Mouse (Mus musculus) lung, postnatal 0 days (tissue): Measurements from ENCODE around the gene Rac2. TPM values are rescaled to one million over a fixed set of nuclear protein-coding genes. Genes with fewer than 3 reads are reported as not detected.

Source experiments
- ATAC-seq: fragments of 200-750 bp; cut with Nextera tagmentation; 2 replicates; pipeline ENCODE4 v1.8.0; 2017; ENCODE audit warnings: moderate library complexity
- DNase-seq: peaks from one replicate; pipeline ENCODE4 v3.0.0-alpha.2; 2016; ENCODE audit warnings: low spot score
- H3K27ac ChIP-seq: fragments of 300-500 bp; sonication (generic); 2 replicates; pipeline ENCODE4 v1.5.1; 2014; ENCODE audit warnings: antibody characterized with exemption, mild to moderate bottlenecking, low read length, mixed read lengths
- H3K27me3 ChIP-seq: fragments of 300-500 bp; sonication (generic); replicated peaks from 2 replicates; pipeline ENCODE4 v1.6.1; 2014; ENCODE audit warnings: low read length, mixed read lengths; ENCODE audit not compliant: insufficient read depth
- H3K36me3 ChIP-seq: fragments of 300-500 bp; sonication (generic); 2 replicates; pipeline ENCODE4 v1.6.1; 2014; ENCODE audit warnings: low read length, mixed read lengths; ENCODE audit not compliant: insufficient read depth
- H3K4me1 ChIP-seq: fragments of 300-500 bp; sonication (generic); 2 replicates; pipeline ENCODE4 v1.6.1; 2014; ENCODE audit warnings: antibody characterized with exemption, low read depth, low read length, mixed read lengths; ENCODE audit not compliant: insufficient read depth
- H3K4me2 ChIP-seq: fragments of 300-500 bp; sonication (generic); replicated peaks from 2 replicates; pipeline ENCODE4 v1.6.1; 2014; ENCODE audit warnings: low read depth, mild to moderate bottlenecking, low read length, moderate library complexity, mixed read lengths
- H3K4me3 ChIP-seq: fragments of 300-500 bp; sonication (generic); 2 replicates; pipeline ENCODE4 v1.5.1; 2014; ENCODE audit warnings: low read depth, low read length
- H3K9ac ChIP-seq: fragments of 300-500 bp; sonication (generic); replicated peaks from 2 replicates; pipeline ENCODE4 v1.6.1; 2014; ENCODE audit warnings: low read depth, mild to moderate bottlenecking
- H3K9me3 ChIP-seq: fragments of 300-500 bp; sonication (generic); 2 replicates; pipeline ENCODE4 v1.6.1; 2016; ENCODE audit warnings: low read length, mixed read lengths
- CTCF ChIP-seq: IDR thresholded peaks from 2 replicates; pipeline ENCODE4 v1.5.1; 2016; ENCODE audit warnings: antibody characterized with exemption, mild to moderate bottlenecking
- EP300 ChIP-seq: IDR thresholded peaks from 2 replicates; pipeline ENCODE4 v1.6.1; 2016; ENCODE audit warnings: antibody characterized with exemption, mild to moderate bottlenecking, control low read depth
- WGBS: fragments of 180-500 bp; shearing (Covaris S2); extraction: QIAGEN DNeasy Blood & Tissue Kit; methylation state at CpG from one replicate; pipeline ENCODE4 v1.1.7; 2014; 5-methylcytosine and 5-hydroxymethylcytosine counted together
- polyA plus RNA-seq: library from polyadenylated mRNA; unstranded; fragments of >200 nt; fragmentation: Nextera tagmentation; extraction: Ambion mirVana; gene quantifications from 2 replicates; pipeline ENCODE4 v1.2.1, GENCODE M21; 2015

The Rac2 gene
- polyA plus RNA-seq, 1 experiment from 2014 or later = 29.7 TPM

- Histone ChIP-seq H3K4me3 (no peak overlapping the region), H3K4me2 (no peak overlapping the region), H3K4me1 (no peaks in the 10 kb centered on the region), H3K9ac (no peak overlapping the region), H3K27ac (no peak overlapping the region), H3K36me3 (no peaks in the 10 kb centered on the region), H3K27me3 (no peaks in the 10 kb centered on the region), H3K9me3 (no peaks in the 10 kb centered on the region)
- WGBS = 55% methylated on average over 6 of the region's 6 CpGs
- DNase-seq (no peak), ATAC-seq (no peak)
- TF ChIP-seq CTCF = no peak
- TF ChIP-seq EP300 = no peak
Observed at GRCm38 (mm10) chr15:78521892-78522291, 50.7 kb downstream of the Rac2 start.

DNA sequence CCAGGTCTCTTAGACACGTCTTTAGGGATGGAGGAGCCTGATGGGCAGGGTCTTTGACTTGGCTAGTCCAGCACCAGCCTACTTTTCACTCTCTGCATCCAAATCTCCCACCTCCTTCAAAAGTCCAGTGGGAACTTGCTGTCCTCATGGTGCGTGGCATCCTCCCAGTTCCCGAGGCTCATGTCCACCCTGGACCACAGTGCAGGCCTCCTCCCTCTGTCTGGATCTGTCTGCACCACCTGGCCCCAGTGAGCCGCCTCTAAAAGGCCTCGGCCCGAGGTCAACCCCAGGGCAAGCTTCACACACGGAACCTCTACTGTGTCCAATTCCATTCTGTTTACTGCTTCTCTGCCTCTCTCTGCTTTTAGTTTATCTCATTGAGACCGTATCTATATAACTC is 51.3 kb downstream of the Rac2 start:
- H3K27ac ChIP-seq = no peak overlapping the region
- DNase-seq (no peak), ATAC-seq (no peak)
- H3K4me1 ChIP-seq = no peaks in the 10 kb centered on the region
- H3K36me3 ChIP-seq = no peaks in the 10 kb centered on the region
- H3K27me3 ChIP-seq = no peaks in the 10 kb centered on the region
- H3K4me2 ChIP-seq = no peak overlapping the region
- H3K9me3 ChIP-seq = no peaks in the 10 kb centered on the region
- H3K4me3 ChIP-seq = no peak overlapping the region
- 72% methylated on average over 8 of the region's 8 CpGs for WGBS
- H3K9ac ChIP-seq = no peak overlapping the region
- TF ChIP-seq CTCF = no peak
- no peak for TF ChIP-seq EP300

- Histone ChIP-seq H3K4me1 (no peaks in the 10 kb centered on the region), H3K4me3 (no peak overlapping the region), H3K27me3 (no peaks in the 10 kb centered on the region), H3K4me2 (no peak overlapping the region), H3K9ac (no peak overlapping the region), H3K9me3 (no peaks in the 10 kb centered on the region), H3K27ac (no peak overlapping the region), H3K36me3 (no peaks in the 10 kb centered on the region)
- DNase-seq = peak; percentile 31
- WGBS = 61% methylated on average over 13 of the region's 13 CpGs
- peak; percentile 55 for ATAC-seq
- TF ChIP-seq CTCF (no peak), EP300 (no peak)
Observed at GRCm38 (mm10) chr15:78520112-78520715, 52.4 kb downstream of the Rac2 start.

DNA sequence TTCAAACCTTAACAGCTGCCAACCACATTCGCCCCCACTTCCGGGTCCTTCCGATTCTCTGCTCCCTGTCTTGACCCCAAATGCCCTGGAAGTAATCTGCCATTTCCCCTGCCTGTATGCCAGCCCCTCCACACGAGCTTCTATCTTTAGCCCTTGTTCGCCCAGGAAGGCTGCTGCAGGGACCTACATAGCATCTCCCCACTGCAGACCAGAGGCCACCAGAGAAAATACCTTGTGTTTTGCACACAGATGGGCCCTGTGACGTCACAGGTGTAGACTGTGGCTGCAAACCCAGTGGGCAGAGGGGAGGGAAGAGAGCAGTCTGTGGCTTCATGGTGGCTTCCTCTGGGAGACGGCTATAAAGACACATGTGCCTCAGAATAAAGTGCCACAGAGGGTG is 54.4 kb downstream of the Rac2 start:
- Histone ChIP-seq H3K4me1 (no peaks in the 10 kb centered on the region), H3K27me3 (no peaks in the 10 kb centered on the region), H3K36me3 (no peaks in the 10 kb centered on the region), H3K9me3 (no peaks in the 10 kb centered on the region), H3K4me3 (no peak overlapping the region), H3K4me2 (no peak overlapping the region), H3K27ac (no peak overlapping the region), H3K9ac (no peak overlapping the region)
- TF ChIP-seq CTCF = no peak
- no peak for TF ChIP-seq EP300
- no peak for DNase-seq
- no peak for ATAC-seq
- 46% methylated on average over 7 of the region's 7 CpGs for WGBS

- 77% methylated on average over 6 of the region's 6 CpGs for WGBS
- no peak for TF ChIP-seq EP300
- no peak for TF ChIP-seq CTCF
- no peak overlapping the region for H3K27ac ChIP-seq
Observed at GRCm38 (mm10) chr15:78515759-78516158, 56.8 kb downstream of the Rac2 start.

GRCm38 (mm10) chr15:78514393-78515146 is 58.0 kb downstream of the Rac2 start:
- H3K27ac ChIP-seq = no peak overlapping the region

More at GRCm38 (mm10) chr15:78515759-78516158, 56.8 kb downstream of the Rac2 start:
- H3K9me3 ChIP-seq = no peaks in the 10 kb centered on the region
- no peak overlapping the region for H3K9ac ChIP-seq
- ATAC-seq = no peak
- H3K27me3 ChIP-seq = no peaks in the 10 kb centered on the region
- no peak overlapping the region for H3K4me2 ChIP-seq
- DNase-seq = peak; percentile 27
- no peaks in the 10 kb centered on the region for H3K36me3 ChIP-seq
- H3K4me3 ChIP-seq = no peak overlapping the region
- no peaks in the 10 kb centered on the region for H3K4me1 ChIP-seq

More at GRCm38 (mm10) chr15:78514393-78515146, 58.0 kb downstream of the Rac2 start:
- Histone ChIP-seq H3K4me1 (no peaks in the 10 kb centered on the region), H3K9ac (no peak overlapping the region), H3K4me3 (no peak overlapping the region), H3K9me3 (no peaks in the 10 kb centered on the region), H3K27me3 (no peaks in the 10 kb centered on the region), H3K4me2 (no peak overlapping the region), H3K36me3 (no peaks in the 10 kb centered on the region)
- peak; percentile 76 for DNase-seq
- peak; percentile 59 for ATAC-seq
- peak; percentile 96 for TF ChIP-seq CTCF
- TF ChIP-seq EP300 = no peak
- 21% methylated on average over 7 of the region's 7 CpGs for WGBS
